7 mouse cellular contexts compared by ENCODE assay signal in the genomic region with DNA sequence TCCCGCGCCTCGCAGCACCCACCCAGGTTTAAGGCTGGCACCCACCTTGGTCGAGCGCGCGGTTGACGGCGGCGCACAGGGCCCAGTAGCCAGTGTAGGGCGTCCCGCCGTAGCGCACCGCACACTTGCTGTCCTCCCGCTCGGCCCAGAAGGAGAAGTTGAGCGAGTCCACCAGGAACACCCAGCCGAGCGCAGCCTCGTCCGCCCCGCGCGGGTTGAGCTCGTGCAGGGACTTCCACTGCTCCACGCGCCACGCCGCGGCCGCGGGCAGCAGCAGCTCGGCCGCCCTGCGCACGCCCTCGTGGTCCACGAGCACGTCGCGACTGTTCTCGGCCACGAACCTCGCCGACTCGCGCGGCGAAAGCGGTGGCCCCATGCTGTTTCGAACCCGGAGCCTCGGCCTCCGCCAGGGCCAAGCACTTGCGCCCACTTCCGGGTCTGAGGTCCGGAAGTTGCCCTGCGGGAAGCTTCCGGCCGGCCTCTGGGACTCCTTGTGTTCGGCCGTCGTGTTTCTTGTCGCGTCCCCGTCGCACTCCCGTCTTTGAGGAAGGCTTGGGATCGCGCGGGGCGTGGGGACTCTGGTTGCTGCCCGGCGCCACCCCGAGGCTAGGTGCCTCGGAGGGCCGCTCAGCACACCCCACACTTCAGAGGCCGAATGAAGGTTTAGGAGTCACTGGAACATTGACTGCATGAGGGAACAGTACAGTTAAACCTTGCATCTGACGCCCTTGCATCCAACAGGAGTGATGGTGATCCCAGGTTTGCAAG. TPM values are rescaled to one million over a fixed set of nuclear protein-coding genes. Genes with fewer than 3 reads are reported as not detected.
A peak's percentile ranks its signal among the peaks of the same experiment; 100 is the strongest.
DNase-seq lines count a peak whose midpoint lies in the region; ATAC-seq and TF ChIP-seq lines count a peak whose summit lies in the region.

A gene (minus strand): TSS at position 447 of the 768 bp plus-strand sequence.

- H3K4me1 ChIP-seq in embryonic facial prominence, embryonic 11.5 days (ENCODE audit: control insufficient read depth, insufficient read depth, low read length), result no peaks in the 10 kb centered on the region
- peaks cover 5% of the 10 kb centered on the region for H3K4me1 ChIP-seq in limb, embryonic 14.5 days (ENCODE audit: control insufficient read depth, insufficient read depth, low read length)
- H3K4me1 ChIP-seq in midbrain, embryonic 15.5 days, result peaks cover 15% of the 10 kb centered on the region

- no peak within 1 kb of the TSS for H3K27ac ChIP-seq in embryonic facial prominence, embryonic 11.5 days (replicated peaks; ENCODE audit: low read depth, low read length)
- peak within 1 kb of the TSS; percentile 53; the same call in 1 of the 2 replicates for H3K27ac ChIP-seq in limb, embryonic 14.5 days (replicated peaks; ENCODE audit: low read depth, low read length)
- H3K27ac ChIP-seq in midbrain, embryonic 15.5 days, result peak within 1 kb of the TSS; percentile 55; the same call in 1 of the 2 replicates

- H3K4me2 ChIP-seq in embryonic facial prominence, embryonic 11.5 days (ENCODE audit: low read depth, low read length), result peak within 1 kb of the TSS; percentile 74
- H3K4me2 ChIP-seq in limb, embryonic 14.5 days (replicated peaks; ENCODE audit: low read depth, low read length, severe bottlenecking), result peak within 1 kb of the TSS; percentile 88
- H3K4me2 ChIP-seq in midbrain, embryonic 15.5 days, result peak within 1 kb of the TSS; percentile 98

- peak; percentile 63 for DNase-seq in adrenal gland, postnatal 25 days
- DNase-seq in embryonic facial prominence, embryonic 11.5 days (ENCODE audit: low spot score), result peak; percentile 81
- peak; percentile 97 for DNase-seq in heart, adult 11 months
- DNase-seq in kidney, adult 11 months, result peak; percentile 59
- DNase-seq in limb, embryonic 14.5 days (ENCODE audit: low spot score), result peak; percentile 48
- peak; percentile 51 for DNase-seq in spleen, adult 12 weeks (ENCODE audit: low spot score)

- 3% methylated on average over 79 of the region's 80 CpGs for WGBS in embryonic facial prominence, embryonic 11.5 days
- 4% methylated on average over 69 of the region's 80 CpGs for WGBS in limb, embryonic 14.5 days
- WGBS in midbrain, embryonic 15.5 days, result 2% methylated on average over 78 of the region's 80 CpGs

- H3K9me3 ChIP-seq in embryonic facial prominence, embryonic 11.5 days (replicated peaks; ENCODE audit: control insufficient read depth, low read length), result 0 out of 2 replicates have a peak, but pooled peaks cover 3% of the 10 kb centered on the region
- H3K9me3 ChIP-seq in limb, embryonic 14.5 days (ENCODE audit: control insufficient read depth, low read length), result peaks cover 14% of the 10 kb centered on the region
- H3K9me3 ChIP-seq in midbrain, embryonic 15.5 days, result no peaks in the 10 kb centered on the region

- peak; percentile 72 for ATAC-seq in embryonic facial prominence, embryonic 11.5 days (replicated peaks; ENCODE audit: insufficient number of reproducible peaks, low FRiP score, low TSS enrichment, low read depth)
- peak; percentile 65 for ATAC-seq in limb, embryonic 14.5 days (ENCODE audit: low FRiP score, low read depth)
- ATAC-seq in midbrain, embryonic 15.5 days (replicated peaks), result peak; percentile 85

- H3K36me3 ChIP-seq in embryonic facial prominence, embryonic 11.5 days (replicated peaks; ENCODE audit: control insufficient read depth, insufficient read depth, low read depth, low read length), result peaks cover 18% of the 10 kb centered on the region
- peaks cover 28% of the 10 kb centered on the region for H3K36me3 ChIP-seq in limb, embryonic 14.5 days (ENCODE audit: control insufficient read depth, insufficient read depth, low read length)
- H3K36me3 ChIP-seq in midbrain, embryonic 15.5 days (replicated peaks), result peaks cover 24% of the 10 kb centered on the region

- no peak for TF ChIP-seq POLR2A in limb, embryonic 14.5 days (IDR thresholded peaks at IDR 0.05; ENCODE audit: borderline replicate concordance, extremely low read depth, insufficient read depth, insufficient read length)

- peak within 1 kb of the TSS; percentile 61 for H3K9ac ChIP-seq in embryonic facial prominence, embryonic 11.5 days (replicated peaks; ENCODE audit: low read length)
- peak within 1 kb of the TSS; percentile 86 for H3K9ac ChIP-seq in limb, embryonic 14.5 days (ENCODE audit: low read depth, low read length, severe bottlenecking)
- peak within 1 kb of the TSS; percentile 76 for H3K9ac ChIP-seq in midbrain, embryonic 15.5 days

- no peaks in the 10 kb centered on the region for H3K27me3 ChIP-seq in embryonic facial prominence, embryonic 11.5 days (ENCODE audit: control insufficient read depth, insufficient read depth, low read length)
- H3K27me3 ChIP-seq in limb, embryonic 14.5 days (ENCODE audit: control insufficient read depth, insufficient read depth, low read length), result no peaks in the 10 kb centered on the region
- no peaks in the 10 kb centered on the region for H3K27me3 ChIP-seq in midbrain, embryonic 15.5 days (replicated peaks)

- H3K4me3 ChIP-seq in embryonic facial prominence, embryonic 11.5 days (ENCODE audit: low read depth, low read length), result peak within 1 kb of the TSS; percentile 54
- peak within 1 kb of the TSS; percentile 74 for H3K4me3 ChIP-seq in limb, embryonic 14.5 days (replicated peaks; ENCODE audit: low read length)
- H3K4me3 ChIP-seq in midbrain, embryonic 15.5 days, result peak within 1 kb of the TSS; percentile 88

RNA-seq across cellular contexts. Expression of the gene that starts here (rescaled TPM):
- total RNA-seq in adrenal gland, postnatal 25 days (2021), result 23.3 and 27.3 TPM in 2 replicates
- polyA plus RNA-seq in embryonic facial prominence, embryonic 11.5 days (2014; fragmentation: Nextera tagmentation; extraction: Ambion mirVana), result 24.3 and 24.5 TPM in 2 replicates
- 15.3 and 15.7 TPM in 2 replicates for polyA plus RNA-seq in limb, embryonic 14.5 days (2012; rRNA removed)
- polyA plus RNA-seq in limb, embryonic 14.5 days (2014; fragmentation: Nextera tagmentation; extraction: Ambion mirVana), result 28.4 and 30.1 TPM in 2 replicates
- 20.6 and 22.6 TPM in 2 replicates for polyA plus RNA-seq in midbrain, embryonic 15.5 days (2015; fragmentation: Nextera tagmentation; extraction: Ambion mirVana)
